Mouse (Mus musculus) stomach, postnatal 0 days (tissue): ENCODE results near the gene Bglap3. TPM values are rescaled to one million over a fixed set of nuclear protein-coding genes. Genes with fewer than 3 reads are reported as not detected.
"Not testable (repeated sequence)": the region's sequence is repeated elsewhere in the genome, so short reads cannot be mapped to it uniquely, and the experiment has no call there.

Source experiments
- ATAC-seq: fragments of 200-750 bp; cut with Nextera tagmentation; 2 replicates; pipeline ENCODE4 v1.8.0; 2017; ENCODE audit not compliant: low FRiP score, low TSS enrichment
- DNase-seq: peaks from one replicate; pipeline ENCODE4 v3.0.0-alpha.2; 2016; ENCODE audit warnings: low spot score
- H3K27ac ChIP-seq: fragments of 300-500 bp; sonication (generic); replicated peaks from 2 replicates; pipeline ENCODE4 v1.5.1; 2014; ENCODE audit warnings: mild to moderate bottlenecking, control low read depth
- H3K27me3 ChIP-seq: fragments of 300-500 bp; sonication (generic); 2 replicates; pipeline ENCODE4 v1.6.1; 2014; ENCODE audit warnings: low read length; ENCODE audit not compliant: control insufficient read depth, insufficient read depth
- H3K36me3 ChIP-seq: fragments of 300-500 bp; sonication (generic); 2 replicates; pipeline ENCODE4 v1.6.1; 2014; ENCODE audit warnings: low read length, mixed read lengths; ENCODE audit not compliant: control insufficient read depth, insufficient read depth
- H3K4me1 ChIP-seq: fragments of 300-500 bp; sonication (generic); replicated peaks from 2 replicates; pipeline ENCODE4 v1.6.1; 2014; ENCODE audit warnings: antibody characterized with exemption; ENCODE audit not compliant: control insufficient read depth, insufficient read depth
- H3K4me2 ChIP-seq: fragments of 300-500 bp; sonication (generic); replicated peaks from 2 replicates; pipeline ENCODE4 v1.6.1; 2014; ENCODE audit warnings: low read depth, mild to moderate bottlenecking, control low read depth, moderate library complexity
- H3K4me3 ChIP-seq: fragments of 300-500 bp; sonication (generic); 2 replicates; pipeline ENCODE4 v1.5.1; 2014; ENCODE audit warnings: low read depth, low read length, control low read depth
- H3K9ac ChIP-seq: fragments of 300-500 bp; sonication (generic); 2 replicates; pipeline ENCODE4 v1.6.1; 2014; ENCODE audit warnings: mild to moderate bottlenecking, low read length, control low read depth, mixed read lengths
- H3K9me3 ChIP-seq: fragments of 300-500 bp; sonication (generic); 2 replicates; pipeline ENCODE4 v1.6.1; 2016; ENCODE audit warnings: low read length; ENCODE audit not compliant: control insufficient read depth
- CTCF ChIP-seq: IDR thresholded peaks from 2 replicates; pipeline ENCODE4 v1.5.1; 2016; ENCODE audit warnings: antibody characterized with exemption, low read depth, mild to moderate bottlenecking, moderate library complexity
- EP300 ChIP-seq: optimal IDR thresholded peaks from 2 replicates; pipeline ENCODE3; 2016; ENCODE audit warnings: antibody characterized with exemption
- WGBS: fragments of 180-500 bp; shearing (Covaris S2); extraction: QIAGEN DNeasy Blood & Tissue Kit; methylation state at CpG from one replicate; pipeline ENCODE4 v1.1.7; 2014; 5-methylcytosine and 5-hydroxymethylcytosine counted together
- polyA plus RNA-seq: library from polyadenylated mRNA; unstranded; fragments of >200 nt; fragmentation: Nextera tagmentation; extraction: Ambion mirVana; gene quantifications from 2 replicates; pipeline ENCODE4 v1.2.1, GENCODE M21; 2015

Gene Bglap3
- polyA plus RNA-seq, 1 experiment from 2014 or later = 199 TPM

DNA sequence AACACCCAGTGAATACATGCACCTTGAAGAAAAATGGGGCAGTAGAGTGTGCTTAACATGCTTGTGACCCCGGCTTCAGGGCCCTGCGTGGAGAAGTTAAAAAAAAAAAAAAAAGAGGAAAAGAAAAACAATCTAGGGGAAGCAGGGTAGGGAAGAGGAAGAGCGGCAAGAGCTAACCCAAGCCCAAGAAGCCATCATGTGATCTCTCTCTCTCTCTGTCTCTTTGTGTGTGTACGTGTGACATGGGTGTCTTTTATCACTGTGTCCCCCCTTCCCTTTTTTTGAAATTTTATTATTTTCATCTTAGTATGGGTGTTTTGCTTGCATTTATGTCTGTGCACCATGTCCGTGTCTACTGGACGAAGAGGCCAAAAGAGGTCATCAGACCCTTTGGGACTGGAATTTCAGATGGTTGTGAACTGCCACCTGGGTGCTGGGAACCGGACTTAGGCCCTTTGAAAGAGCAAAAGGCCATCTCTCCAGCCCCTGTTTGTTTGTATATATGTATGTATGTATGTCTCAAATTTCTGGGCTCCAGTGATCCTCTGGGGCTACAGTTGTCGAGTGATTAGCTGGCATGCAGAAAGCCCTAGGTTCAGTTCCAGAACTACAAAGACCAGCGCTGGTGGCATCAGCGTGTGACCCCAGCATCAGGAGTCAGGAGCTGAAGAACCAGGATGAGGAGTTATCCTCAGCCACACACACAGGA is 31.1 kb upstream of the Bglap3 start:
- DNase-seq = no peak
- no peak for ATAC-seq
- no peak overlapping the region for H3K4me3 ChIP-seq
- no peak overlapping the region for H3K27ac ChIP-seq
- no peak overlapping the region for H3K4me2 ChIP-seq
- no peak overlapping the region for H3K9ac ChIP-seq
- H3K4me1 ChIP-seq = no peaks in the 10 kb centered on the region; the same call in 1 of the 2 replicates
- H3K27me3 ChIP-seq = no peaks in the 10 kb centered on the region
- no peak for TF ChIP-seq EP300
- TF ChIP-seq CTCF = no peak
- H3K36me3 ChIP-seq = no peaks in the 10 kb centered on the region; the same call in 1 of the 2 replicates
- H3K9me3 ChIP-seq = no peaks in the 10 kb centered on the region
- WGBS = 93% methylated on average over 10 of the region's 10 CpGs

GRCm38 (mm10) chr3:88398666-88399065 is 26.1 kb upstream of the Bglap3 start:
- Histone ChIP-seq H3K36me3 (peaks cover 2% of the 10 kb centered on the region; the same call in 1 of the 2 replicates), H3K4me2 (no peak overlapping the region), H3K9me3 (no peaks in the 10 kb centered on the region), H3K9ac (no peak overlapping the region), H3K4me3 (no peak overlapping the region), H3K27me3 (no peaks in the 10 kb centered on the region), H3K27ac (no peak overlapping the region), H3K4me1 (no peaks in the 10 kb centered on the region)
- WGBS = 70% methylated on average over 2 of the region's 2 CpGs
- DNase-seq (no peak), ATAC-seq (no peak)
- no peak for TF ChIP-seq EP300
- no peak for TF ChIP-seq CTCF

DNA sequence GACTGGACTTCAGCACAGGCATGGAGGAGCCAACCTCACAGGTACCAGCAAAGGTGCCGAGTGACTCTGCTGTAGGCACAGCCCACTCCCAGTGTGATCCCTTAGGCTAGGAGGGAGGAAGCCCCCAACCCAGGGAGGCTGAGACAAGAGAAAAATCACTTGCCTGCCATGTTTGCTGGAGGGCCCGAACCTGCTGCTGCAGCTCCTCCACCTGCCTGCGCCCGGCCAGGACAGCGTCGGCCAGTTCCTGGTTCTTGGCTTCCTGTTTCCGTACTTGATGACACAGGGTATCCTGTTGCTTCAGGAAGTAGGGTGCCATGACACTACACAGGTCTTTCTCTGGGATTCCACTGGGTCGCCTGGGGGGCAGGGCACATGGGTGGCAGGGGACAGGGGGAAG is 23.2 kb upstream of the Bglap3 start:
- no peaks in the 10 kb centered on the region for H3K9me3 ChIP-seq
- H3K4me1 ChIP-seq = no peaks in the 10 kb centered on the region
- ATAC-seq = peak; percentile 19; the same call in 1 of the 2 replicates
- H3K9ac ChIP-seq = no peak overlapping the region
- peaks cover 2% of the 10 kb centered on the region; the same call in 1 of the 2 replicates for H3K36me3 ChIP-seq
- 93% methylated on average over 8 of the region's 8 CpGs for WGBS
- H3K27ac ChIP-seq = no peak overlapping the region
- TF ChIP-seq CTCF (no peak), EP300 (no peak)
- no peak for DNase-seq
- H3K27me3 ChIP-seq = no peaks in the 10 kb centered on the region
- no peak overlapping the region for H3K4me3 ChIP-seq
- no peak overlapping the region for H3K4me2 ChIP-seq

DNA sequence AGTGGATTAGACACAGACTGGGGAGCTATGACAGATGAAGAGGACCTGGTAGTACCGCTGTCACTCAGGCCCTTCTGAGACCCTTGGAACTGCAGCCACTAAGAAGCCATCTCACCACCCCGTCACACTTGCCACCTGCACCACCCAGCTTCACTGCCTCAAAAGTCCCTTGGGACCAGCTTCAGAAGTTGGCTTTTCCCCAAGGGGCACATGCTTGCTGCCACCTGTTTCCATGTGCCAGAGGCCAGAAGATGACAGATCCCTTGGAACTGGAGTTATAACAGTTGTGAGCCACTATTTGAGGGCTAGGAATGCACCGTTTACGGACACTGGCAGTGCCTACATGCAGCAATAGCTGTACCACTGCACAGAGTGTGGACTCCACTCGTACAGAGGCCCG is 22.7 kb upstream of the Bglap3 start:
- ATAC-seq (peak; percentile 28; the same call in 1 of the 2 replicates), DNase-seq (no peak)
- H3K4me1 ChIP-seq = no peaks in the 10 kb centered on the region
- no peaks in the 10 kb centered on the region for H3K9me3 ChIP-seq
- 94% methylated on average over 6 of the region's 6 CpGs for WGBS
- H3K4me2 ChIP-seq = no peak overlapping the region
- H3K9ac ChIP-seq = no peak overlapping the region
- H3K36me3 ChIP-seq = peaks cover 2% of the 10 kb centered on the region; the same call in 1 of the 2 replicates
- no peak overlapping the region for H3K4me3 ChIP-seq
- no peak for TF ChIP-seq EP300
- TF ChIP-seq CTCF = no peak
- no peaks in the 10 kb centered on the region for H3K27me3 ChIP-seq
- H3K27ac ChIP-seq = no peak overlapping the region

- no peak for TF ChIP-seq EP300
- TF ChIP-seq CTCF = no peak
- no peak for DNase-seq
- Histone ChIP-seq H3K9ac (0 out of 2 replicates have a peak overlapping the region, but pooled peaks have one; percentile 8), H3K36me3 (peaks cover 2% of the 10 kb centered on the region; the same call in 1 of the 2 replicates), H3K27me3 (no peaks in the 10 kb centered on the region), H3K4me1 (no peaks in the 10 kb centered on the region), H3K27ac (no peak overlapping the region), H3K4me3 (no peak overlapping the region), H3K9me3 (no peaks in the 10 kb centered on the region), H3K4me2 (no peak overlapping the region)
- WGBS = 73% methylated on average over 9 of the region's 9 CpGs
- ATAC-seq = 0 out of 2 replicates have a peak, but pooled peaks have one; percentile 36
These were observed 21.3 kb upstream of the Bglap3 start for GRCm38 (mm10) chr3:88393776-88394375.

DNA sequence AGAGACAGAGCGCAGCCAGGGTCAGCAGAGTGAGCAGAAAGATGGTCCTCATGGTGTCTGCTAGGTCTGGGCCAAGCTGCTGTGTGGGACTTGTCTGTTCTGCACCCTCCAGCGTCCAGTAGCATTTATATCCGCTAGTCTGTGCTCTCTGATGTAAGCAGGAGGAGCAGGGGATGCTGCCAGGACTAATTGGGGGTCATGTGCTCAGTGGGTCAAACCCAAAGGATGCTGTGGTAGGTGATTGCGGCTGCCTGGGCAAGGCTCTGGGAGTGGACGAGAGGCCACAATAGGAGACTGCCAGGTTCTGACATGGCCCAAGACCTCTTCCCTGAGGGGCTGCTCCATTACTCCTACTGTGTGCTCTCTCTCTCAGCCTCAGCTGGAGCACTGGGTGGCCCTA is 11.8 kb upstream of the Bglap3 start, which contains the start of gene Bglap:
Gene Bglap (minus strand): TSS at position 101 of the 400 bp plus-strand sequence.
- Histone ChIP-seq H3K4me2 (no peak within 1 kb of the TSS), H3K4me1 (no peaks in the 10 kb centered on the region), H3K9ac (no peak within 1 kb of the TSS), H3K36me3 (no peaks in the 10 kb centered on the region), H3K27me3 (no peaks in the 10 kb centered on the region), H3K4me3 (no peak within 1 kb of the TSS), H3K9me3 (no peaks in the 10 kb centered on the region), H3K27ac (no peak within 1 kb of the TSS)
- TF ChIP-seq CTCF (no peak), EP300 (no peak)
- no peak for ATAC-seq
- WGBS = 75% methylated on average over 5 of the region's 5 CpGs
- no peak for DNase-seq

GRCm38 (mm10) chr3:88382383-88382782 is 9.8 kb upstream of the Bglap3 start:
- not testable (repeated sequence) for H3K4me1 ChIP-seq, DNase-seq, H3K27ac ChIP-seq, H3K27me3 ChIP-seq, H3K4me3 ChIP-seq, H3K36me3 ChIP-seq, H3K9ac ChIP-seq, H3K9me3 ChIP-seq, H3K4me2 ChIP-seq
- 51% methylated on average over 2 of the region's 7 CpGs for WGBS
- peak; percentile 14; the same call in 1 of the 2 replicates for ATAC-seq

DNA sequence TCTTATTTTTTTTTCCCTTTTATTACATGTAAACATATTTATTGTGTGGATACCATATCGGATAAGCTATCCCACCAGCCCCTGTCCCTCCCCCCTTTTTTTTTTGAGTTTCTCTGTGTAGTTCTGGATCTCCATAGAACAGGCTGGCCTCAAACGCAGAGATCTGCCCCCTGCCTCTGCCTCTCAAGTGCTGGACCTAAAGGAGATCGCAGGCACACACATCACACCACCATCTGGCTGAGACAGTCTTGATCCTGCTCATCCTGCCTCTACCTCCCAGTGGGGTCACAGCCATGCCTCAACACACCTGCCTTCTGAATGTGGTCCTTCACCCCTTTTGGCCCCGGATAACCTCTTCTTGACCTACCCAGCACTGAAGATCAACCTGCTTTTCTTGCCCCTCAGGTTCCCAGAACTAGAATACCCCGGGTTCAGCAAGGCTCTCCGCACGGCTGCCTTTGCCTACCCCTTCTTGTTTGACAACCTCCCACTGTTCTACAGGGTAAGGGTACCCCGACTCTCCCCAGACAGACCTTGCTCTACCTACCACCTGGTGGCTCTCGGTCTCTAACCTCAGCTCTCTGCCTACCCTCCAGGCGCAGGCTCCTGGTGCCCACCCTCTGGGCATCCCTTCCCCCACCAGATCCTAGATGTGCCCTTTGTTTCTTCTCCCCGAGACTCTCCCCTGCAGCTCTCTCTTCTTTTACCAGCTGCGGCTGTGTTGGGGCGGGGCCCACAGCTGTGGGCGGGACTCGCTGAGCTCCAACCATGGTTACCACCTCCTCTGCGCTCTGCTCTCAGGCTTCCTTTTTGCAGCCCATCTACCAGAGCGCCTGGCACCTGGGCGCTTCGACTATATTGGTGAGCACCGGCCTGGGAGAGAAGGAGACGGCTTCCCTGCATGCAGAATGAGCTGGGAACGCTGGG is 9.1 kb upstream of the Bglap3 start:
- not testable (repeated sequence) for H3K4me1 ChIP-seq, H3K4me3 ChIP-seq, H3K27me3 ChIP-seq, H3K27ac ChIP-seq, H3K36me3 ChIP-seq, H3K9me3 ChIP-seq, H3K9ac ChIP-seq
- peak overlapping the region; percentile 49 for H3K4me2 ChIP-seq
- DNase-seq = peak; percentile 74
- WGBS = 11% methylated on average over 16 of the region's 22 CpGs
- ATAC-seq = peak; percentile 80
